Mouse (Mus musculus) CH12.LX (cell line): ENCODE results near the gene Pmvk. TPM values are rescaled to one million over a fixed set of nuclear protein-coding genes. Genes with fewer than 3 reads are reported as not detected.

ENCODE experiments used
- DNase-seq: peaks from one replicate; pipeline ENCODE4 v3.0.0-alpha.2; 2013; ENCODE audit errors: extremely low read depth
- H3K27ac ChIP-seq: 2 replicates; pipeline ENCODE4 v1.5.1; 2012; ENCODE audit warnings: low read depth, mild to moderate bottlenecking, control low read depth, moderate library complexity; ENCODE audit not compliant: insufficient read depth
- H3K27me3 ChIP-seq: replicated peaks from 2 replicates; pipeline ENCODE3; 2012; ENCODE audit warnings: inconsistent platforms
- H3K36me3 ChIP-seq, 2 experiments: replicated peaks in 1 of 2; 2 replicates each; pipeline versions ENCODE3 to v1.6.1; 2012; ENCODE audit warnings: inconsistent platforms in 1 of 2, low read length in 1 of 2, mild to moderate bottlenecking in 1 of 2, mixed read lengths in 1 of 2, moderate library complexity in 1 of 2; ENCODE audit not compliant: control insufficient read depth in 1 of 2, insufficient read depth in 1 of 2
- H3K4me1 ChIP-seq, 2 experiments: 2 replicates each; pipeline ENCODE4 v1.6.1; 2012; ENCODE audit warnings: inconsistent platforms in 1 of 2, moderate library complexity in 1 of 2; ENCODE audit not compliant: insufficient read depth in 2 of 2, control insufficient read depth in 1 of 2
- H3K4me2 ChIP-seq: 2 replicates; pipeline ENCODE4 v1.6.1; 2012; ENCODE audit warnings: low read depth, mild to moderate bottlenecking, control low read depth; ENCODE audit not compliant: poor library complexity, insufficient read depth, severe bottlenecking
- H3K4me3 ChIP-seq, 3 experiments: fragments of 150-350 bp in 1 of 3; sonication (generic) in 1 of 3; replicated peaks in 1 of 3; 2 replicates each; pipeline versions ENCODE3 to v1.5.1; 2011 to 2012; ENCODE audit warnings: low read depth in 2 of 3, low read length in 2 of 3, mild to moderate bottlenecking in 2 of 3, moderate library complexity in 2 of 3, control low read depth in 1 of 3, improper control_type of control experiment in 1 of 3, inconsistent platforms in 1 of 3, mixed read lengths in 1 of 3; ENCODE audit not compliant: poor library complexity in 1 of 3
- H3K79me2 ChIP-seq: replicated peaks from 2 replicates; pipeline ENCODE4 v1.6.1; 2012; ENCODE audit warnings: mild to moderate bottlenecking, moderate library complexity; ENCODE audit not compliant: control insufficient read depth, poor library complexity, insufficient read depth, severe bottlenecking; ENCODE audit errors: extremely low read depth
- H3K9ac ChIP-seq: 2 replicates; pipeline ENCODE4 v1.6.1; 2012; ENCODE audit warnings: low read depth, mild to moderate bottlenecking, control low read depth, moderate library complexity; ENCODE audit not compliant: insufficient read depth
- H3K9me3 ChIP-seq: replicated peaks from 2 replicates; pipeline ENCODE3; 2012; ENCODE audit warnings: low read length, inconsistent platforms, mixed read lengths
- BHLHE40 ChIP-seq: IDR thresholded peaks from 2 replicates; pipeline ENCODE4 v1.6.1; 2011; ENCODE audit warnings: mild to moderate bottlenecking, low read depth, low read length, improper control_type of control experiment
- CHD2 ChIP-seq: IDR thresholded peaks from 2 replicates; pipeline ENCODE4 v1.6.1; 2011; ENCODE audit warnings: low read length, improper control_type of control experiment
- CTCF ChIP-seq, 2 experiments: IDR thresholded peaks in 1 of 2; conservative IDR thresholded peaks in 1 of 2; 2 replicates each; pipeline ENCODE4 v1.5.1; 2011 to 2012; ENCODE audit warnings: low read depth in 2 of 2, low read length in 2 of 2, improper control_type of control experiment in 1 of 2, inconsistent platforms in 1 of 2, mild to moderate bottlenecking in 1 of 2, moderate library complexity in 1 of 2
- EP300 ChIP-seq: IDR thresholded peaks from 2 replicates; pipeline ENCODE4 v1.6.1; 2011; ENCODE audit warnings: low read length, improper control_type of control experiment
- ETS1 ChIP-seq: conservative IDR thresholded peaks from 2 replicates; pipeline ENCODE4 v1.6.1; 2012; ENCODE audit warnings: low read depth, mild to moderate bottlenecking, inconsistent platforms, low read length, improper control_type of control experiment, moderate library complexity
- GABPA ChIP-seq: IDR thresholded peaks from 2 replicates; pipeline ENCODE4 v1.6.1; 2012; ENCODE audit warnings: low read depth, low read length, improper control_type of control experiment, inconsistent platforms; ENCODE audit not compliant: insufficient replicate concordance
- JUN ChIP-seq: IDR thresholded peaks from 2 replicates; pipeline ENCODE4 v1.6.1; 2011; ENCODE audit warnings: low read depth, mild to moderate bottlenecking, low read length, improper control_type of control experiment, moderate library complexity; ENCODE audit not compliant: insufficient read depth
- JUND ChIP-seq: conservative IDR thresholded peaks from 2 replicates; pipeline ENCODE4 v1.6.1; 2011; ENCODE audit warnings: low read depth, low read length, improper control_type of control experiment
- KAT2A ChIP-seq: IDR thresholded peaks from 2 replicates; pipeline ENCODE4 v1.6.1; 2012; ENCODE audit warnings: low read length, improper control_type of control experiment, inconsistent platforms; ENCODE audit not compliant: insufficient replicate concordance
- MAX ChIP-seq: IDR thresholded peaks from 2 replicates; pipeline ENCODE4 v1.6.1; 2011; ENCODE audit warnings: low read length, improper control_type of control experiment
- MEF2A ChIP-seq: IDR thresholded peaks from 2 replicates; pipeline ENCODE4 v1.6.1; 2014; ENCODE audit warnings: low read depth, mild to moderate bottlenecking, inconsistent platforms, low read length, improper control_type of control experiment, borderline replicate concordance
- MXI1 ChIP-seq: IDR thresholded peaks from 2 replicates; pipeline ENCODE4 v1.6.1; 2011; ENCODE audit warnings: mild to moderate bottlenecking, low read depth, low read length, improper control_type of control experiment
- MYC ChIP-seq: IDR thresholded peaks from 2 replicates; pipeline ENCODE4 v1.6.1; 2011; ENCODE audit warnings: low read depth, mild to moderate bottlenecking, improper control_type of control experiment, low read length
- NELFE ChIP-seq: IDR thresholded peaks from 2 replicates; pipeline ENCODE4 v1.6.1; 2011; ENCODE audit warnings: low read depth, low read length, improper control_type of control experiment
- NRF1 ChIP-seq: IDR thresholded peaks from 2 replicates; pipeline ENCODE4 v1.6.1; 2014; ENCODE audit warnings: low read depth, mild to moderate bottlenecking, inconsistent platforms, low read length, improper control_type of control experiment, moderate library complexity
- PAX5 ChIP-seq: IDR thresholded peaks from 2 replicates; pipeline ENCODE4 v1.6.1; 2012; ENCODE audit warnings: low read length, inconsistent platforms, mixed read lengths
- POLR2A ChIP-seq: IDR thresholded peaks from 2 replicates; pipeline ENCODE4 v1.6.1; 2011; ENCODE audit warnings: low read depth, mild to moderate bottlenecking, improper control_type of control experiment, low read length
- POLR2AphosphoS2 ChIP-seq: IDR thresholded peaks from 2 replicates; pipeline ENCODE4 v1.6.1; 2011; ENCODE audit warnings: low read depth, low read length, improper control_type of control experiment
- RAD21 ChIP-seq: IDR thresholded peaks from 2 replicates; pipeline ENCODE4 v1.6.1; 2011; ENCODE audit warnings: low read depth, mild to moderate bottlenecking, low read length, improper control_type of control experiment, moderate library complexity
- SIN3A ChIP-seq: IDR thresholded peaks from 2 replicates; pipeline ENCODE4 v1.6.1; 2012; ENCODE audit warnings: low read length, improper control_type of control experiment, inconsistent platforms
- SMC3 ChIP-seq: IDR thresholded peaks from 2 replicates; pipeline ENCODE4 v1.6.1; 2011; ENCODE audit warnings: low read depth, low read length, improper control_type of control experiment
- TCF12 ChIP-seq: IDR thresholded peaks from 2 replicates; pipeline ENCODE4 v1.6.1; 2014; ENCODE audit warnings: low read depth, mild to moderate bottlenecking, inconsistent platforms, low read length, improper control_type of control experiment
- USF1 ChIP-seq: IDR thresholded peaks from 2 replicates; pipeline ENCODE4 v1.6.1; 2014; ENCODE audit warnings: low read depth, mild to moderate bottlenecking, inconsistent platforms, low read length, improper control_type of control experiment
- USF2 ChIP-seq: conservative IDR thresholded peaks from 2 replicates; pipeline ENCODE4 v1.6.1; 2011; ENCODE audit warnings: low read depth, low read length, improper control_type of control experiment
- ZC3H11A ChIP-seq: IDR thresholded peaks from 2 replicates; pipeline ENCODE4 v1.6.1; 2012; ENCODE audit warnings: low read depth, mild to moderate bottlenecking, inconsistent platforms, low read length, improper control_type of control experiment
- ZKSCAN1 ChIP-seq: IDR thresholded peaks from 2 replicates; pipeline ENCODE4 v1.6.1; 2012; ENCODE audit warnings: low read depth, inconsistent platforms, low read length, improper control_type of control experiment, borderline replicate concordance
- ZMIZ1 ChIP-seq: IDR thresholded peaks from 2 replicates; pipeline ENCODE4 v1.6.1; 2012; ENCODE audit warnings: low read depth, mild to moderate bottlenecking, inconsistent platforms, low read length, improper control_type of control experiment
- ZNF384 ChIP-seq: IDR thresholded peaks from 2 replicates; pipeline ENCODE4 v1.6.1; 2012; ENCODE audit warnings: low read depth, low read length, improper control_type of control experiment, inconsistent platforms
- dilution Hi-C: fragments of 300-500 bp; cut with MboI; formaldehyde crosslinking; loops from 2 replicates; pipeline ENCODE4 v1.14.3; 2020; ENCODE audit warnings: low sequenced_read_pairs; ENCODE audit not compliant: extremely low pct_unique_long_range_greater_than_20kb, extremely low pct_ligation_motif_present
- in situ Hi-C: fragments of 300-500 bp; cut with MboI; formaldehyde crosslinking; loops from 3 replicates; pipeline ENCODE4 v1.14.3; 2019; ENCODE audit warnings: low sequenced_read_pairs, low pct_ligation_motif_present, low pct_unique_long_range_greater_than_20kb, mixed read lengths
- polyA plus RNA-seq: library from polyadenylated mRNA; unstranded; fragments of >175 nt; gene quantifications from 2 replicates; pipeline ENCODE4 v1.2.1, GENCODE M21; 2012; ENCODE audit warnings: low read depth; ENCODE audit not compliant: insufficient read length
- total RNA-seq, 2 experiments: library from RNA; depleted of rRNA; stranded (reverse); fragments of 300-350 nt in 1 of 2; fragments of >200 nt in 1 of 2; gene quantifications; 2 replicates each; pipeline ENCODE4 v1.2.3; 2012 to 2014

Pmvk gene
- total and polyA plus RNA-seq, 3 experiments: 42.0 to 69.3 (median 50.5) TPM

DNA sequence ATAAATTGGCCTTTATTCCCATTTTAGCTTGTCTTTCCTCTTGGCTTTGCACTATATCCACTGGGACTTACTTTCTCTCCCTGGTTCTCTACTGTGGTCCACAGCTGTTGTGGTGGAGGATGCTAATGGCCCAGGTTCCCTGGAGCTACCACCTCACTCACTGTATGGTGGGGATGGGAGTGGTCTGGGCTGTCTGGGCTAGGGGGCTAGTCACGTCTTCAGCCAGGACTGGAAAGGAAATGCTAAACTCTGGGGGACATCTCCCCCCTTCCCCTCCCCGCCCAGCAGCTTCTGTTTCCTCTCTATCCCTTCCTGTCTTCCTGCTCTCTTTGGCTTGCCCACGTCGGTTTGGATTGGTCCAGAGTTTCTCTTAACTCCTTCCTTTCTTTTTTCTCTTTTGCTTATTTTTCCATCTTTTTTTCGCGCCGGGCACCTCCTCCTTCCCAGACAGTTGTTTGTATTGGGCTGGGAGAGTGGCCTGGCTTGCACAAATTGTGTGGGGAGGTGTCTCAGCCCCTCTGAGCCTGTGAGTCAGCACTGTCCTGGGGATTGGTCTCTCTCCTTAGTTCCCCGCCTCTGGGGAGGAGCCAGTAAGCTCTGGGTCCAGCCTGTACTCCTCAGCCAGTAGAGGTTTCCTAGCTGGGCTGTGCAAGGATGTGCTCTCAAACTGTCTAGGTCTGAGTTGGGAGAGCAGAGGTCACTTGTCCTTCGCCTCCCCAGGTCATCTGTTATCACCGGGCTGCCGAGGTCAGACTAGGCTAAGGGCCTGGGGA, 33.2 kb upstream of the Pmvk start:
- peaks cover 45% of the 10 kb centered on the region for H3K79me2 ChIP-seq
- dilution Hi-C loops: no loop called here
- H3K4me2 ChIP-seq: peak overlapping the region; percentile 42; the same call in 1 of the 2 replicates
- no peak overlapping the region for H3K4me3 ChIP-seq
- peaks cover 34 to 49% of the 10 kb centered on the region in 2 experiments for H3K36me3 ChIP-seq
- in situ Hi-C loops: no loop called here
- peak; percentile 61 for DNase-seq
- H3K9ac ChIP-seq: no peak overlapping the region
- no peaks in the 10 kb centered on the region for H3K9me3 ChIP-seq
- no peak overlapping the region for H3K27ac ChIP-seq
- H3K4me1 ChIP-seq: peaks cover 18 to 49% of the 10 kb centered on the region in 2 experiments
- H3K27me3 ChIP-seq: no peaks in the 10 kb centered on the region
- no peak for TF ChIP-seq ZKSCAN1
- no peak for TF ChIP-seq ZNF384
- TF ChIP-seq JUND: no peak
- TF ChIP-seq TCF12: no peak
- no peak for TF ChIP-seq JUN
- TF ChIP-seq CTCF (conservative IDR thresholded peaks at IDR 0.05 in 1 of 2, IDR thresholded peaks at IDR 0.05 in 1 of 2; ENCODE audit: low read depth in 2 of 2, low read length in 2 of 2): no peak
- no peak for TF ChIP-seq PAX5
- TF ChIP-seq POLR2A: no peak
- no peak for TF ChIP-seq CHD2
- TF ChIP-seq MEF2A: no peak
- TF ChIP-seq SMC3: no peak
- no peak for TF ChIP-seq KAT2A
- TF ChIP-seq MYC: no peak
- TF ChIP-seq ZC3H11A: no peak
- no peak for TF ChIP-seq MAX
- TF ChIP-seq POLR2AphosphoS2: no peak
- no peak for TF ChIP-seq NRF1

DNA sequence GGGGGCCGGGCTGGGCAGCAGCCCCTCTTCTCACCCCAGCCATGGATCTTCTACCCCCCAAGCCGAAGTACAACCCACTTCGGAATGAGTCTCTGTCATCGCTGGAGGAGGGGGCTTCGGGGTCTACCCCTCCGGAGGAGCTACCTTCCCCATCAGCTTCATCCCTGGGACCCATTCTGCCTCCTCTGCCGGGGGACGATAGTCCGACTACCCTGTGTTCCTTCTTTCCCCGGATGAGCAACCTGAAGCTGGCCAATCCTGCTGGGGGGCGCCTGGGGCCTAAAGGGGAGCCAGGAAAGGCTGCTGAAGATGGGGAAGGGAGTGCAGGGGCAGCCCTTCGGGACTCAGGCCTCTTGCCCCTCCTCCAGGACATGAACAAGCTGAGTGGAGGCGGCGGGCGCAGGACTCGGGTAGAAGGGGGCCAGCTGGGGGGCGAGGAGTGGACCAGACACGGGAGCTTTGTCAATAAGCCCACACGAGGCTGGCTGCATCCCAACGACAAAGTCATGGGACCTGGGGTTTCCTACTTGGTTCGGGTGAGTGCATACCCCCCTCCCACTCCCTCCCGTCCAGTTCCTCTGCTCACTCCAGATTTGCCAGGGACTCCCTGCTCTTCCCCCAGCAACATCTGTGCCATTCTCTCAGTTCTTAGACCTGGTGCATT, 32.4 kb upstream of the Pmvk start:
- DNase-seq: no peak
- Histone ChIP-seq H3K9me3 (no peaks in the 10 kb centered on the region), H3K4me2 (0 out of 2 replicates have a peak overlapping the region, but pooled peaks have one; percentile 42), H3K4me3 (no peak overlapping the region), H3K27ac (no peak overlapping the region), H3K4me1 (peaks cover 14 to 42% of the 10 kb centered on the region in 2 experiments), H3K36me3 (peaks cover 38 to 52% of the 10 kb centered on the region in 2 experiments), H3K27me3 (no peaks in the 10 kb centered on the region), H3K9ac (no peak overlapping the region), H3K79me2 (peaks cover 37% of the 10 kb centered on the region)
- dilution Hi-C loops (no loop called here), in situ Hi-C loops (no loop called here)
- TF ChIP-seq MYC: no peak
- no peak for TF ChIP-seq TCF12
- TF ChIP-seq RAD21: no peak
- no peak for TF ChIP-seq CTCF (conservative IDR thresholded peaks at IDR 0.05 in 1 of 2, IDR thresholded peaks at IDR 0.05 in 1 of 2; ENCODE audit: low read depth in 2 of 2, low read length in 2 of 2)
- TF ChIP-seq GABPA: no peak
- TF ChIP-seq JUN: no peak
- TF ChIP-seq SIN3A: no peak
- TF ChIP-seq CHD2: no peak
- TF ChIP-seq EP300: no peak
- TF ChIP-seq USF2: no peak
- no peak for TF ChIP-seq BHLHE40
- TF ChIP-seq ZC3H11A: no peak
- no peak for TF ChIP-seq USF1
- TF ChIP-seq NELFE: no peak
- TF ChIP-seq ETS1: no peak
- TF ChIP-seq ZKSCAN1: no peak
- TF ChIP-seq NRF1: no peak
- TF ChIP-seq MXI1: no peak
- no peak for TF ChIP-seq ZMIZ1
- no peak for TF ChIP-seq SMC3
